Mouse (Mus musculus): ENCODE data around the gene Hnf1a. TPM values are rescaled to one million over a fixed set of nuclear protein-coding genes. Genes with fewer than 3 reads are reported as not detected.
A peak's percentile ranks its signal among the peaks of the same experiment; 100 is the strongest.

Gene Hnf1a
- polyA plus RNA-seq, 1 experiment from 2014 or later, result 0.08 TPM

DNA sequence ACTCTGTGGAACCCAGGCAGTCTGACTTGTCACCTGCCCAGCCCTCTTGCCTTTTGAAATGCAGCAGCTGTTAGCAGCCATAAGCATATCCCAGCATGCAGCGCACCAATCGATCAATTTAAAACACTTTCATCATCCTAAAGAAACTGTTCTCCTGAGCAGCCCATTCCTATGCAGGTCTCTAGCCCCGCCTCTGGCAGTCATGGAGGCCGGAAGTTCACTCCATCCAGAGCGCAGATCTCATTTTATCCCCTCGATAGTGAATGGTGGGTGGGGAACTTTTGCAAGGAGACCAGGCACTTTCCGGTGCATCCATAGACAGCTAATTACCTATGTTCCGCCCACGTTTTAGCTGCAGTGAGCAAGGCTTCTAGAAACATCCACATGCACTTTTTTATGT, 1.3 kb upstream of the Hnf1a start:
- H3K4me3 ChIP-seq (ENCODE audit: low read length), result no peak overlapping the region
- no peaks in the 10 kb centered on the region for H3K4me1 ChIP-seq (replicated peaks; ENCODE audit: control insufficient read depth, insufficient read depth, low read length)
- 76% methylated on average over 9 of the region's 9 CpGs for WGBS
- H3K27me3 ChIP-seq (ENCODE audit: control insufficient read depth, insufficient read depth, low read depth, low read length), result no peaks in the 10 kb centered on the region
- H3K9me3 ChIP-seq (ENCODE audit: control insufficient read depth, low read length), result no peaks in the 10 kb centered on the region
- no peak overlapping the region for H3K4me2 ChIP-seq (ENCODE audit: low read depth, low read length)
- ATAC-seq (ENCODE audit: low read depth), result no peak
- no peak overlapping the region for H3K9ac ChIP-seq (ENCODE audit: low read length)
- H3K36me3 ChIP-seq (ENCODE audit: control insufficient read depth, insufficient read depth, low read length), result no peaks in the 10 kb centered on the region
- H3K27ac ChIP-seq (ENCODE audit: low read length), result no peak overlapping the region

DNA sequence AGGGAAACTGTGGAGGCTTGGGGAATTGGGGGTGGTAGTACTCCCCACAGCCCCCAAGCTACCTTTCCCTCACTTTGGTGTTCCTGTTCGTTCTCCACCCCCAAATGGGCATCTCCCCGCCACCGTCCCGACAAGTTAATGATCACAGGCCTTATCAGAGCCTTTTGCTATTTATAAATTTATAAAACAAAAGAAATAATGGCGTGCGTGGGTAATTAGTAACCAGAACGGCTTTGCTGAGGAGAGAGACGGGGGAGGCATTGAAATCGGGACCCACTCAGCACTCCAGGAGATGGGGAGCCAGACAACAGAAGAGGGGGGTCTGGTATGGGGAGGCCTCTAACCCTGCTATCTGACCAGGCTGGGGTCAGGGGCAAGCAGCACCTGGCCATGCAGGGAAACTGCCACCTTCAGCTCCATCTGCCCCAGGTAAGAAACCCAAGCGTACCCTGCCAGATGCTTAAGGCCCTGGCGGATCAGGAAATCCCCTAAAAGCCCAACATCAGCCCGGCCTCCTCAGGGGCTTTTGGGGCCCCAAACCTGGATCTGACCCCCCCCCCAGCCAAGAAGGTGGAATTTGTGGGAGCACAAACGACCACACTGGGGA, 1.2 kb downstream of the Hnf1a start:
- no peak for ATAC-seq (ENCODE audit: low read depth)
- Histone ChIP-seq H3K36me3 (ENCODE audit: control insufficient read depth, insufficient read depth, low read length) (no peaks in the 10 kb centered on the region), H3K27me3 (ENCODE audit: control insufficient read depth, insufficient read depth, low read depth, low read length) (no peaks in the 10 kb centered on the region), H3K4me3 (ENCODE audit: low read length) (no peak overlapping the region), H3K9me3 (ENCODE audit: control insufficient read depth, low read length) (no peaks in the 10 kb centered on the region), H3K4me2 (ENCODE audit: low read depth, low read length) (no peak overlapping the region), H3K9ac (ENCODE audit: low read length) (no peak overlapping the region), H3K4me1 (replicated peaks; ENCODE audit: control insufficient read depth, insufficient read depth, low read length) (no peaks in the 10 kb centered on the region), H3K27ac (ENCODE audit: low read length) (no peak overlapping the region)
- WGBS, result 44% methylated on average over 13 of the region's 13 CpGs

DNA sequence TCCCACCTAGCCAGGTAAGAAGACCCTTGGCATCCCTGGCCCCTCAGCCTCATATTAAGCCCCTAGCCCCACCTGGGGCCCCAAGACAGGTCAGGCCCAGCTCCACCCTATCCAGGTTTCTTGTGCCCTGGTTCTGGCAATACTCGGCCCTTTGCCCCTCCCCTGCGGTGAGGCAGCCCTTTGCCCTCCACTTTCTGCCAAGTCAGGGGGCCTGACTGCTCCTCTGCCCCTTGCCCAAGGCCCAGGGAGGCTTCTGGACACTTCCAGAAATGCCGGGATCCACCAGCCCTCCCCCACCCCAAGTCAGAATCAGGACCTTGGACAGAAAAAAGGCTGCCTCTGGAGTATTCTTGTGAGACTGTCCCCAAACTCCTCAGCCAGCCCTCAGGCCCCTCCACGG, 1.8 kb downstream of the Hnf1a start:
- 0 out of 2 replicates have a peak, but pooled peaks cover 4% of the 10 kb centered on the region for H3K4me1 ChIP-seq (replicated peaks; ENCODE audit: control insufficient read depth, insufficient read depth, low read length)

DNA sequence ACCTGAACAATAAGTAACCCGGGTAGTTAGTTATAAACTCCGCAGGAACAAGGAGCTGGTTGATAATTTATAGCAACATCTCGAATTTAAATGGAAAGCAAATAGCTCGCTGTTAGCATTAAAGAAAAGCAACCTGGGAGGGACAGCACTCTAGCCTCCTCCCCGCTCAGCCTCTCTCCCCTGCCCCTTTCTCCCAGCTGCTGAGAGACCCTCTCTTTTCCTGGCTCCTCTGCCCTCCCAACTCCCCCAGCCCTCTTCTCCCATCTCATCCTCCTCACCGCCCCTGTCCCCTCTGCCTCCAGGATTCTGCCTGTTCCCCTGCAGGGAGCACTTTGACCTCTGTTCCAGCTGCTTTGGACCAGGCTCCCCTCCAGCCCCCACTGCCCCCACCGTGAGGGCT, 2.2 kb downstream of the Hnf1a start:
- WGBS, result 22% methylated on average over 7 of the region's 7 CpGs
- ATAC-seq (ENCODE audit: low read depth), result no peak
- H3K4me2 ChIP-seq (ENCODE audit: low read depth, low read length), result no peak overlapping the region

More for the DNA sequence above, 1.8 kb downstream of the Hnf1a start:
- ATAC-seq (ENCODE audit: low read depth), result no peak
- Histone ChIP-seq H3K4me3 (ENCODE audit: low read length) (no peak overlapping the region), H3K9ac (ENCODE audit: low read length) (no peak overlapping the region), H3K27ac (ENCODE audit: low read length) (no peak overlapping the region), H3K27me3 (ENCODE audit: control insufficient read depth, insufficient read depth, low read depth, low read length) (no peaks in the 10 kb centered on the region), H3K4me2 (ENCODE audit: low read depth, low read length) (no peak overlapping the region), H3K9me3 (ENCODE audit: control insufficient read depth, low read length) (no peaks in the 10 kb centered on the region), H3K36me3 (ENCODE audit: control insufficient read depth, insufficient read depth, low read length) (no peaks in the 10 kb centered on the region)
- WGBS, result 12% methylated on average over 4 of the region's 4 CpGs

DNA sequence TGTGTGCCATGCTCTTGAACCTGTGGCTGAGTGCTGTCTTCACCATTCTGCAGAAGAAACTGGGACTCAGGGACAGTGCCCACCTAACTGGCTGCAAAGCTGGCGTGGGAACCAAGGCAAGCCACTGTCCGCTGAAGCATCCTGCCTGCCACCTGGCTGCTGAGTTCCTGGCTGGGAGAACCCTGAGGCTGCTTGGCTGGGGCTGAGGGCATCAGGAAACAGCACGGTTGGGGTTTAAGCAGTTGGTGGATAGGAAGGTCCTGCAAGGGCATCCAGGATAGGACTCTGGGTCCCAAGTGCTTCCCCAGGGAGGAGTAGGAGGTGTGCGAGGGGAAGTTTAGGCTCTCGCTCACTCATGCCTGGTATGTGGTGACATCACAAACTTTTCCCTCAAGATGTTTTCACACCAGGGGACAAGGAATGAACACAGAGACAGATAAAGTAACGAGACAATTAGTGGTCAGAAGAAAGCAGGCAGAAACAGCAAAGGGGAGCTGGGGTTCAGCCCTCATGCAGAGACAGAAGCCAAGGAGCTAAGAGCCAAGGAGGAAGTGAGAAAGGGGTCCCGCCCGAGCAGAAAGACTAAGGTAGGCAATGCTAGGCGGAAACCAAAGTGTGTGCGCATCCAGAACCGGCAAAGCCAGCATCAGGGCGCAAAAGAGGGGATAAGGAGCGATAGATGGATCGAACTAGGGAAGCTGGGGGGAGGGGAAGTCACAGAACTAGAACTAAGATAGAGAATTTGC, 3.2 kb downstream of the Hnf1a start:
- WGBS, result 26% methylated on average over 14 of the region's 14 CpGs
- Histone ChIP-seq H3K27ac (ENCODE audit: low read length) (no peak overlapping the region), H3K27me3 (ENCODE audit: control insufficient read depth, insufficient read depth, low read depth, low read length) (no peaks in the 10 kb centered on the region), H3K4me3 (ENCODE audit: low read length) (no peak overlapping the region), H3K36me3 (ENCODE audit: control insufficient read depth, insufficient read depth, low read length) (no peaks in the 10 kb centered on the region), H3K9ac (ENCODE audit: low read length) (no peak overlapping the region), H3K4me2 (ENCODE audit: low read depth, low read length) (no peak overlapping the region), H3K9me3 (ENCODE audit: control insufficient read depth, low read length) (no peaks in the 10 kb centered on the region), H3K4me1 (replicated peaks; ENCODE audit: control insufficient read depth, insufficient read depth, low read length) (0 out of 2 replicates have a peak, but pooled peaks cover 4% of the 10 kb centered on the region)
- no peak for ATAC-seq (ENCODE audit: low read depth)

More for the DNA sequence above, 2.2 kb downstream of the Hnf1a start:
- H3K4me3 ChIP-seq (ENCODE audit: low read length), result no peak overlapping the region
- H3K9me3 ChIP-seq (ENCODE audit: control insufficient read depth, low read length), result no peaks in the 10 kb centered on the region
- H3K27ac ChIP-seq (ENCODE audit: low read length), result no peak overlapping the region
- no peaks in the 10 kb centered on the region for H3K27me3 ChIP-seq (ENCODE audit: control insufficient read depth, insufficient read depth, low read depth, low read length)
- no peak overlapping the region for H3K9ac ChIP-seq (ENCODE audit: low read length)
- no peaks in the 10 kb centered on the region for H3K36me3 ChIP-seq (ENCODE audit: control insufficient read depth, insufficient read depth, low read length)
- H3K4me1 ChIP-seq (replicated peaks; ENCODE audit: control insufficient read depth, insufficient read depth, low read length), result 0 out of 2 replicates have a peak, but pooled peaks cover 4% of the 10 kb centered on the region

DNA sequence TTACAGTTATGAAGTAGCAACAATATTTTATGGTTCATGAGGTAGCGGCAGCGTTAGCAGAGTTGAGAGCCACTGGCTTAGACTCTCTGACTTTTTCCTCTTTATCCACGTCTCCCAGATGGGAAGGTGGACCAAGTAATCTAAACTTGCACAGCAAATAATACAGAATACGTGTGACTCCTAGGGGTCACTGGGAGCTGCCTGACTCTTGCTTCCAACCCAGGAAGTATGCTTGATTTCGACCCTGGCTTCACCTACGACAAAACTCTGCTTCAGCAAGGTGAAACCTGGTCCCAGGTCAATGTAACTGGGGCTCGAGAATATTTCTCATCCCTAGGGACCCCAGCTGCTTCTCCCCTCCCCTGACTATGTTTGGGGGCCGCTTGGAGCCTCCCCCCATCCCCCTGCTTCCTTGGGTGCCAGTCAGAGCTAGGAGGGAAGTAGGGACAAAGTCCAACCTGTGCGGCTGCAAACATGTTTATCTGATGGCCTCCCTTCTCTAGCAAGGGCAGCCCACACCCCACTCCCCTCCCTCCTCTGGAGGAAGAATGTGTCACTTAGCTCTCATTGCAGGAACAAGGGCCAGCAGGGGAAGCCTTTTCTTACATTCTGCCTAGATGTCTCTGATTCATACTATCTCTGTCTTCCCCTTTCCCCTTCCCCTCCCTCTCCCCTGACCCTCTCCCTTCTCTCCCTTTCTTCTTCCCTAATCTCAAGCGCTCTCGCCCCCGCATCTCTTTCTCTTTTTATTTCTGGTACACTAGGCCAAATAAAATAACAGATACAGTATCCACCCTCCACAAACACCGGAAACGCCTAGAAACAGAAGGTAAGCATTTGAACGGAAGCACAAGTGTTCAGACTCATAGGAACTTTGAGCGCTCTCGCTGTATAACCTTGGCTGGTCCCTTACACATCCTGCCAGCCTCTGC, 5.7 kb downstream of the Hnf1a start:
- Histone ChIP-seq H3K4me3 (ENCODE audit: low read length) (no peak overlapping the region), H3K4me1 (replicated peaks; ENCODE audit: control insufficient read depth, insufficient read depth, low read length) (peaks cover 4% of the 10 kb centered on the region; the same call in 1 of the 2 replicates), H3K4me2 (ENCODE audit: low read depth, low read length) (no peak overlapping the region), H3K27ac (ENCODE audit: low read length) (no peak overlapping the region), H3K36me3 (ENCODE audit: control insufficient read depth, insufficient read depth, low read length) (no peaks in the 10 kb centered on the region), H3K9me3 (ENCODE audit: control insufficient read depth, low read length) (no peaks in the 10 kb centered on the region), H3K27me3 (ENCODE audit: control insufficient read depth, insufficient read depth, low read depth, low read length) (no peaks in the 10 kb centered on the region), H3K9ac (ENCODE audit: low read length) (no peak overlapping the region; the same call in 1 of the 2 replicates)
- no peak for ATAC-seq (ENCODE audit: low read depth)
- 37% methylated on average over 17 of the region's 17 CpGs for WGBS

DNA sequence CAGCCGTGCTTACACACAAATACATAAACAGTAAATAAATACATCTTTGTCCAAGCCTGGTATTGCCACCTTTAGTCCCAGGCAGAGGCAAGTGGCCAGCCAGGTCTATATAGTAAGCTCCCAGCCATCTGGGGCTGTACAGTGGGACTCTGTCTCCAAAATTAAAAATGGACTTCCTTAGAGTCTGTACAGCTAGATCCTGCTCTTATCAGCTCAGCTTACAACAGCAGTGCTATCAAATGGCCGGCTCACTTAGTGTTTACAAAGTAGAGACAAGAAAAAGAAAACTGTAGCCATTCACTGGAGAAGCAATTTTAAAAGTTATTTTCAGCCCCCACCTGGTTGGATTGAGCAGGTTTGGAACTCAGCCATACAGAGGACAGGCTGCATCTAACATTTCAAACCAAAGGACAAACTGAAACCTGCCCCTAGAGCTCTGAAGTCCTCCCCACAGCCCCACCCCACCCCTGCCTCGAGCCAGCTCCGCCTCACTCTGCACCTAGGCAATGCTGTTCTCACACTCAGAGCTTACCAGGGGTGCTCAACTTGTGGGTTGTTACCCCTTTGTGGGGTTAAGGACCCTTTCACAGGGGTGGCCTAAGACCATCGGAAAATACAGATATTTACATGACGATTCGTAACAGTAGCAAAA, 6.5 kb downstream of the Hnf1a start:
- Histone ChIP-seq H3K27me3 (ENCODE audit: control insufficient read depth, insufficient read depth, low read depth, low read length) (no peaks in the 10 kb centered on the region), H3K27ac (ENCODE audit: low read length) (no peak overlapping the region), H3K4me3 (ENCODE audit: low read length) (no peak overlapping the region), H3K9me3 (ENCODE audit: control insufficient read depth, low read length) (no peaks in the 10 kb centered on the region), H3K36me3 (ENCODE audit: control insufficient read depth, insufficient read depth, low read length) (no peaks in the 10 kb centered on the region), H3K4me1 (replicated peaks; ENCODE audit: control insufficient read depth, insufficient read depth, low read length) (peaks cover 4% of the 10 kb centered on the region; the same call in 1 of the 2 replicates), H3K9ac (ENCODE audit: low read length) (no peak overlapping the region; the same call in 1 of the 2 replicates), H3K4me2 (ENCODE audit: low read depth, low read length) (no peak overlapping the region)
- ATAC-seq (ENCODE audit: low read depth), result no peak
- 30% methylated on average over 7 of the region's 7 CpGs for WGBS

DNA sequence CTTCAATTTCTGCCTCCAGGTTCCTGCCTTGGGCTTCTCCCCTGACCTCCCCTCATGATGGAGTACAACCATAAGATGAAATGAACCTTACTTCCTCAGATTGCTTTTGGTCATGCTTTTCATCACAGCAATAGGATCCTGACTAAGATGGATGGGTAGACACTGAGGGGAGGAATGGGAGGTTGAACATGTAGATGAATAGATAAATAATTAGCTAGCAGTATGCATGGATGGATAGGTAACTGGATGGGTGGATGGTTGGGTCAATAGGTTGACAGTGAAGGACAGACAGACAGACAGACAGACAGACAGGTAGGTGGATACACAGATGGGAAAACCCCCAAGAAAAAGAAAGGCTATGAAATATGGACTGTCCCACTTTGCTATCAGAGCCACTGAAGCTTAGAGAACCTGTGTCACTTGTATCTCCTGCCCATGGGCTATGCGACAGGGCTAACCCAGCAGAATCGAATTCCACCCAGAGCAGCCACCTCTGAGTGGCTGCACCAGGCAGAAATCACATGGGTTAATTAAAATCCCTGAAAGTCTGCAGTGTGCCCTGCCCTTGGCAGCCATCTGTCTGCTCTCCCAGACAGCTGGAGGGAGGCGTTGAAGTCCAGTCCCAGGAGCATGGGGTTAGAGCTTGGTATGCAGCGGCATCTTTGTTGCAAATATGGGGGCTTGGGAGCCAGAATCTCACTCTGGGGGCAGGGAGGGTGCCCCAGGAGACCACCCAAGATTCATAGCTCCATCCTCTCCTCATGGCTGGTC, 9.1 kb downstream of the Hnf1a start:
- H3K36me3 ChIP-seq (ENCODE audit: control insufficient read depth, insufficient read depth, low read length), result no peaks in the 10 kb centered on the region
- WGBS, result 28% methylated on average over 4 of the region's 4 CpGs
- H3K4me2 ChIP-seq (ENCODE audit: low read depth, low read length), result no peak overlapping the region
- H3K27me3 ChIP-seq (ENCODE audit: control insufficient read depth, insufficient read depth, low read depth, low read length), result no peaks in the 10 kb centered on the region
- peak; percentile 62; the same call in 1 of the 2 replicates for ATAC-seq (ENCODE audit: low read depth)
- H3K9me3 ChIP-seq (ENCODE audit: control insufficient read depth, low read length), result no peaks in the 10 kb centered on the region
- no peak overlapping the region for H3K27ac ChIP-seq (ENCODE audit: low read length)
- no peak overlapping the region for H3K9ac ChIP-seq (ENCODE audit: low read length)
- H3K4me1 ChIP-seq (replicated peaks; ENCODE audit: control insufficient read depth, insufficient read depth, low read length), result peaks cover 4% of the 10 kb centered on the region; the same call in 1 of the 2 replicates
- no peak overlapping the region for H3K4me3 ChIP-seq (ENCODE audit: low read length)
